Mouse (Mus musculus) CD4-positive helper T cell, adult 2 months (primary cell): ENCODE data around the gene Rtf2.
A peak's percentile ranks its signal among the peaks of the same experiment; 100 is the strongest.

Experiments
- DNase-seq: peaks from one replicate; pipeline ENCODE4 v3.0.0-alpha.2; 2012; ENCODE audit warnings: low read depth, missing footprints, low spot score

Gene Rtf2

GRCm38 (mm10) chr2:172437371-172437952 is 2.9 kb upstream of the Rtf2 start:
- peak; percentile 66 for DNase-seq

DNA sequence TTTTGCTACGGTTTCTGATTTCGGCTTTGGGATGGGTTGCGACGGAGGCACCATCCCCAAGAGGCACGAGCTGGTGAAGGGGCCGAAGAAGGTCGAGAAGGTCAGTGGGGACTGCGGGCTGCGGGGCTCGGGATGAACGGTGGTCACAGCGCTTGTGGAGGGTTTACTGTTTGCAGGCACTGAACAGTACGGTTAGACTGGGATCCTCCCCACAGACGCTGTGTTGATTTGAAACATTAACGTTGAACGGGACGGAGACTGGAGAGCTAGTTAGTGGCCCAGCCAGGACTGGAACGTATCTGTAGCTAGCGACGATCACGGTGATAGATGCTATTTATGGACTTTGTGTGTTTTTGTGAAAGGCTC is 267 bp downstream of the Rtf2 start:
- no peak for DNase-seq

DNA sequence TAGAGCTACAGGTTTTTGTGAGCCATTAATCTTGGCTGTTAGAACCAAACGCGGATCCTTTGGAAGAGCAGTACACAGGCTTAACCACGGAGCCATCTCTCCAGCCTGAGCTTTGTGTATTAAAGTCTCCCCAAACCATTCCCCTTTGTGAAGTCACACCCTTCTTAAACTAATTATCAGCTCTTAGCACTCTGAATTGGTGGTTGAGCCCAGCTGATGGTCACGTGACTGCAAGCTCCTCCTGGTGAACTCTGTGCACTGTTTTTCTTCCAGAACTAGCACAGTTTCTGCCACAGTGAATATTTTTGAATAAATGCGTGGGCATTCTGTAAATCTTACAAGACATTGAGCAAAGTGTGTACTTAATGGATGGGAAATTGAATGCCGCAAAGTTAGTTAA is 820 bp downstream of the Rtf2 start:
- DNase-seq = peak; percentile 48

- DNase-seq = no peak
Observed at GRCm38 (mm10) chr2:172445617-172446016, 5.3 kb downstream of the Rtf2 start.

GRCm38 (mm10) chr2:172447317-172447716 is 7.0 kb downstream of the Rtf2 start:
- peak; percentile 51 for DNase-seq

DNA sequence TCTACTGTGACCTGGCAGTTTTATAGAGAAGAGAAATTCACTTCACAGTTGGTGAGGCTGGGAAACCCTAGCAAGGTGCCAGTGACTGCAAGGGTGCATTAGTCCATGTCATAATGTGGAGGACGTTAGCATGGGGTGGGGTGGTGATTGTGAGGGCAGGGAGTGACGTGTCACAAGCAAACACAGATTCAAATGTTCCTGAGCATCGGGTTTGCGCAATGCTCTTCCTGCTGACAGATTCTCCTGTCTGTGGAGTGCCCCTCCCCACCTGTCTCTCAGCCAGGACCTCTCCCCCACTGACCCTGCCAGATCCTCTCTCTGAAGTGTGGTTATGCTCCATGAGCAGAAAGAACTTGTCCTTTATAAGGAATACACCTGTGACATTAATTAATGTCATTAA is 8.0 kb downstream of the Rtf2 start:
- no peak for DNase-seq

DNA sequence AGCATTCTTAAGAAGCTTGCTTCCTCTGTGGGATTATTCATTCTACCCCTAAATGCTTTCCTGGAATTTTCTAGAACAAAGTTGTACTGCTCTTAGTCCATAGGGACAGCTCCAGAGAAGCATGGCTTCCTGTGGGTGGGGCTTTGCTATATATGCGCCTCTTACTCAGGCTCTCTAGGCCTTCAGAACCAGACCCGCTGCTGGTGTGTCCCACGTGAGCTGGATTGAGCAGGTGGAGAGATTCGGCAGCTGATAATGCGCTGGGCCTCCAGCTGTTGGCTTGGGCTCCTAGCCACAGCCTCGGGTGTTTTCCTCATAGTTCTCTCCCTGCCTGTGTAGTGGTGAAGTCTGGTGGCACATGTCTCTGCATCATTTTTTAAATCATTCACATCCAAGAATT is 10.3 kb downstream of the Rtf2 start:
- DNase-seq = no peak

DNA sequence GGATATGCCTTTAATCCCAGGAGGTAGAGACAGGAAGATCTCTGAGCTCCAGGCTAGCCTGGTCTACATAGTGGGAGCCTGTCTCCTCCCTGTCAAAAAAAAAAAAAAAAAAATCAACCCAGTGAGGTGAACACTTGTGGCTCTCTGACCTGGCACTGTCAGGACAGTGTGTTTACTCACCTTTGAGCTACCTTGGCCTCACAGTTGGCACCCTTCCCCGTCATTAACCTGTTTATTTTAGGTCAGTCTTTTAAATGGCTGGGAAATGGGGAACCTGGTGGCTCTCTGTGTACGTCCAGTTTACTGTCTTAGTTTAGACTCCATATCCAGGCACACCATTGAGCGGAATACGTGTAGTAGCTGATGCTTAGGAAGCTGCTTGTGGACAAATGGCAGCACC is 11.7 kb downstream of the Rtf2 start:
- DNase-seq = no peak

DNA sequence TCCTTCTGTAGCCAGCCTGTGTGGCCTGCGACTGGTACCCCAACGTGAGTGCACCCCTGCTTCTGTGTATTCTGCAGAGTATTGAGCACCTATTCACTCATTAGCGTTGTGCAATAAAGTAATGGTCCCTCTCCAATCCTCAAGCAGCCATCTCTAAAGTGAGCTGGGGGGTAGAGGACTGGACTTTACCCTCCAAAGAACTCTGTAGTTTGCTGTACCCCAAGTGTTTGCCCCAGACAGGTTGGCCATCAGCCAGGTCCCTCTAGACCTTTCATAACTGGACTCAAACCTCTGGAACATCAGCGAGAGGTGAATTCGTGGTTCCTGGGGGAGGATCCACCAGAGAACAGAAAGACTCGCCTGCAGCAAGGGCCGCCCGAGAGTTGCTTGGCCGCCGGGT is 12.1 kb downstream of the Rtf2 start:
- no peak for DNase-seq

DNA sequence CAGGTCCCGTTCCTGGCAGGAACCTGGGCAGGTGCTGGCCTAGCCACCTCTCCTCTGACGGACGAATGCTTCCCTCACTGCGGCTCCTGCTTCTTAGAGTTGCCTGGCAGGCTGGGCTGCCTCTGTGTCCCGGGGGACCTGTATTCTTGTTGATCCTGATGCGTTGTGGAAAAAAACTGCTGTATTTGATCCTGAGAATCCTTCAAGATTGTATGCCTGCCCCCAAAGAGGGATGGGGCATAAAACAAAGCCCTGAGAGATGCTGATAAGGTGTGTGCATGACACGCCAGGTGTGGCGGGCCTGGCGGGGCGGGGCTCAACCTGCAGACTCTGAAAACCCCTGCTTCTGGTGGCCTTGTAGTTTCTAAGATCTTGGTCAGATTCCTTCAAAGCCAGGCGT is 18.1 kb downstream of the Rtf2 start, which contains the start of gene Gcnt7:
Gcnt7 (minus strand) TSS at position 101 of the 400 bp plus-strand sequence.
- DNase-seq = no peak

DNA sequence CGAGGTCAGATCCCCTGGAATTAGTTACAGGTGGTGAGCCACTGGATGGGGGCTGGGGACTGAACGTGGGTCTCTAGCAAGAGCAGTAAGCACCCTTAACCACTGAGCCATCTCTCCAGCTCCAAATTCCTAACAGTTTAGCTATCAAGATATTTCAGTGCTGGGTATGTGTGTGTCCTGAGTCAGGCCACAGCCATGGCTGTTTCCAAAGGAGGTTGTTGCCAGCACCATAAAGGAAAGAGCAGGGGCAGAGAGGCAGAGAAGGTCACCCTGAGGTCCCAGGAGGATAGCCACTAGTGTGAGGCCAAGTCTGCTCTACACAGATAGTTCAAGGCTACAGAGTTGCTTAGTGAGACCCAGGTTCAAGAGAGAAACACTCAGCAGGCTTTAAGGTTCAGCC is 20.3 kb downstream of the Rtf2 start:
- DNase-seq = no peak

GRCm38 (mm10) chr2:172462813-172463212 is 22.5 kb downstream of the Rtf2 start:
- no peak for DNase-seq

DNA sequence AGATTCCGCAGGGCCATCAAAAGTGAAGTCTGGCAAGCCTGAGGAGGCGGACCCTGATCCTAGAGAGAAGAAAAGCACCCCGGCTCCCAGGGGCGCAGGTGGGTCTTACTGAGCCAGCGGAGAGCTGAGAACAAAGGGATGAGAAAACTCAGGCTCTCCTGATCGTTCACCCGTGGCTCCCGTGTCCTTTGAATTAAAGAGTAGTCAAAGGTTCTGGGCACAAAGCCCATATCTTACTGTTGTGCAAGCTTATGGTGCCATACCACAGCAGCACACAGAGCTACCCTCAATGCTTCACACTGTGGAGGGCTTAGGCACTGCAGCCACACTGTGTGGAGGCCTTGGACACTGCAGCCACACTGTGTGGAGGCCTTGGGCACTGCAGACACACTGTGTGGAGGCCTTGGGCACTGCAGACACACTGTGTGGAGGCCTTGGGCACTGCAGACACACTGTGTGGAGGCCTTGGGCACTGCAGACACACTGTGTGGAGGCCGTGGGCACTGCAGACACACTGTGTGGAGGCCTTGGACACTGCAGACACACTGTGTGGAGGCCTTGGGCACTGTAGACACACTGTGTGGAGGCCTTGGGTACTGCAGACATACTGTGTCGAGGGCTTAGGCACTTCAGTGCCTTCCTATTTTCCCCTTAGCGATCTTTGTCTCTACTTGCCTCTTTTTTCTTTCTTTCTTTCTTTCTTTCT is 26.2 kb downstream of the Rtf2 start:
- no peak for DNase-seq

GRCm38 (mm10) chr2:172467206-172467605 is 26.9 kb downstream of the Rtf2 start:
- no peak for DNase-seq

DNA sequence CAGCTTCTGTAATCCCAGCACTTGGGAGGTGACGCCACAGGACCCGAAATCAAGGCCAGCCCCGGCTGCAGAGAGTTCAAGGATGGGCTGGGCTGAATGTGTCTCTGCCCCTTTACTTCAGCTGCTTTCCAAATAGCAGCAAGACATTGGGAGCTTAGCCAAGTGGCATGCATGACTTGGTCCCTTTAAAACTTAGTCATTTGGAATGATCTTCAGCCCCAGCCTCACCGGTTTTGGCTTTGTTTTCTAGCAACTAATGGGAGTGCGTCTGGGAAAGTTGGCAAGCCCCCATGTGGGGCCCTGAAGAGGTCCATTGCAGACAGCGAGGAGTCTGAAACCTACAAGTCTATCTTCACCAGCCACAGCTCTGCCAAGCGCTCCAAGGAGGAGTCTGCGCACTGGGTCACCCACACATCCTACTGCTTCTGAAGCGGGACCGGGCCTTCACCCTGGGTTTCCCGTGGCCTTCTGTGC is 28.0 kb downstream of the Rtf2 start:
- no peak for DNase-seq

DNA sequence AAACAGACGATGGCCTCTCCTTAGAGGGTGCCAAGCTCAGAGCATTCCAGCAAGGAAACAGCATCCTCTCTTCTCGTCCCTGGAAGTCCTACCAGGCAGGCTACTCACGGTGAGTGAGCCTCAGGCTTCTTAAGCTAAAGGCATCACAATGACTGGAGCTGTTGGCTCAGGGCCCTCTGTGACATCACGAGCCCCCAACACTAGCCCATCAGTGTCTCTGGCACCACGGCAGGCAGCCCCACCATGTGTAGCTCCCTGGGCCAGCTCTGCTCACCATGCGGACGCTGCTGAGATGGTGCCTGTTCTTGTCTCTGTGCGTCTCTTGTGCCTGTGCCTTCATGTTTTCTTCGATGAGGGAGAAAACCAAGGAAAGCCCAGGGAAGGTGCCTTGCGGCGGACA is 32.0 kb downstream of the Rtf2 start, which contains the start of gene Fam209:
Fam209 (plus strand) TSS at position 203 of the 400 bp plus-strand sequence.
- no peak for DNase-seq

GRCm38 (mm10) chr2:172473591-172473990 is 33.2 kb downstream of the Rtf2 start:
- DNase-seq = no peak

DNA sequence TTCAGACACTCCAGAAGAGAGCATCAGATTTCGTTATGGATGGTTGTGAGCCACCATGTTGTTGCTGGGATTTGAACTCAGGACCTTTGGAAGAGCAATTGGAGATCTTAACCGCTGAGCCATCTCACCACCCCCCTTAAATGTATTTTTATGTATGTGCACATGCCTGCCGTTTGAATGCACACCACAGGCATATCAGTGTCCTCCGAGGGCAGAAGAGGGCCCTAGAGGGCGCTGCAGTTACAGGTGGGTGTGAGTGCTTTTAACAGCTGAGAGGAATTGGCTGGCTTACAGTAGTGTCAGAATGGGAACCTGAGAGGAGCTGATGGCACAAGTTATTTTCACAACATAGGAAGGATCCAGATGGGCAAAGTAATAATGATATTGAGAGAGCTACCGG is 34.6 kb downstream of the Rtf2 start:
- peak; percentile 38 for DNase-seq

GRCm38 (mm10) chr2:172476707-172477260 is 36.4 kb downstream of the Rtf2 start:
- no peak for DNase-seq

DNA sequence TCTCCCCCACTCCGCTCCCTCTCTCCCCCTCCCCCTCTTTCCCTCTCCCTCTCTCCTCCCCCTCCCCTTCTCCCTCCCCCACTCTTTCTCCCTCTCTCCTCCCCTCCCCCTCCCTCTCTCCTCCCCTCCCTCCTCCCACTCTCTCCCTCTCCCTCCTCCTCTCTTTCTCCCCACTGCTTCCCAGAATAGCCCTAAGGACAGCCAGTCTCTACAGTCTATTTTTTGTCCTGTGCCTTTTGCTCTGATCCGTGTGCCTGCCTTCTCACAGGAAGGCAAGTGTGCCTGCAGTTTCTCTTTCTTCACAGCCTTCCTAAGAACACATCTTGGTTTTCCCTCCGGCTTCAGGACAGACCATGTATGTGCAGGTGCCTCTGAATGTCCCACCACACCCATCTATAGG is 37.0 kb downstream of the Rtf2 start:
- no peak for DNase-seq

GRCm38 (mm10) chr2:172477860-172478259 is 37.5 kb downstream of the Rtf2 start:
- DNase-seq = peak; percentile 44

DNA sequence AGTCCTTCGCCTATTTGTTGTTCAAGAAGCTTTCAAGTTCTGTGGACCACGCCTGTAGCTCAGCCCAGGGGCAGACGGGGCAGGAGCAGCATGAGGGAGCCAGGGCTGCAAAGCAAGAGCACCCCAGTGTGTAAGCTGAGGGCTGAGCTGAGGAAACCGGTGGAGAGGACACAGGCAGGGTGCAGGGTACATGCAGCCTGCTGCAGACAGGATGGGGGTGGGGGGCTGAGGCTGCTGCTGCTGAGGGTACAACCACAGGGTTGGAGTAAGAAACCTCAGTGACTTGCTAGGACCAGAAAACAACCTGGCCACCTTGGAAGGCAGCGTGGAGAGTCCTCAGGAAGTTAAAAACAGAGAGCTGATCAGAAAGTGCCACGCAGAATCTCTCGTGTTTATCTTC is 39.9 kb downstream of the Rtf2 start:
- DNase-seq = no peak
